Mouse (Mus musculus) liver, embryonic 16.5 days (tissue): ENCODE results near the gene Tsga10. TPM values are rescaled to one million over a fixed set of nuclear protein-coding genes. Genes with fewer than 3 reads are reported as not detected.

Experiments used
- ATAC-seq: fragments of 200-750 bp; cut with Nextera tagmentation; 2 replicates; pipeline ENCODE4 v1.8.0; 2017; ENCODE audit warnings: low read depth, mild to moderate bottlenecking, moderate number of reproducible peaks, moderate library complexity
- H3K27ac ChIP-seq: fragments of 300-500 bp; sonication (generic); 2 replicates; pipeline ENCODE4 v1.5.1; 2014; ENCODE audit warnings: mild to moderate bottlenecking, low read length
- H3K27me3 ChIP-seq: fragments of 300-500 bp; sonication (generic); 2 replicates; pipeline ENCODE4 v1.6.1; 2014; ENCODE audit warnings: low read depth, low read length, mixed read lengths; ENCODE audit not compliant: control insufficient read depth, insufficient read depth
- H3K36me3 ChIP-seq: fragments of 300-500 bp; sonication (generic); 2 replicates; pipeline ENCODE4 v1.6.1; 2014; ENCODE audit warnings: mild to moderate bottlenecking; ENCODE audit not compliant: control insufficient read depth, insufficient read depth
- H3K4me1 ChIP-seq: fragments of 300-500 bp; sonication (generic); 2 replicates; pipeline ENCODE4 v1.6.1; 2014; ENCODE audit warnings: low read depth, low read length, mixed read lengths; ENCODE audit not compliant: control insufficient read depth
- H3K4me2 ChIP-seq: fragments of 300-500 bp; sonication (generic); 2 replicates; pipeline ENCODE4 v1.6.1; 2014; ENCODE audit warnings: low read depth, low read length, mixed read lengths
- H3K4me3 ChIP-seq: fragments of 300-500 bp; sonication (generic); 2 replicates; pipeline ENCODE4 v1.5.1; 2014; ENCODE audit warnings: low read depth, mild to moderate bottlenecking, low read length
- H3K9ac ChIP-seq: fragments of 300-500 bp; sonication (generic); 2 replicates; pipeline ENCODE4 v1.6.1; 2014; ENCODE audit warnings: low read depth, low read length
- H3K9me3 ChIP-seq: fragments of 300-500 bp; sonication (generic); replicated peaks from 2 replicates; pipeline ENCODE4 v1.6.1; 2016; ENCODE audit warnings: low read length; ENCODE audit not compliant: control insufficient read depth
- WGBS: fragments of 180-500 bp; shearing (Covaris S2); extraction: QIAGEN DNeasy Blood & Tissue Kit; methylation state at CpG from one replicate; pipeline ENCODE4 v1.1.7; 2014; ENCODE audit not compliant: insufficient replicate concordance; 5-methylcytosine and 5-hydroxymethylcytosine counted together
- polyA plus RNA-seq: library from polyadenylated mRNA; unstranded; fragments of >200 nt; fragmentation: Nextera tagmentation; extraction: Ambion mirVana; gene quantifications from 2 replicates; pipeline ENCODE4 v1.2.1, GENCODE M21; 2015

Gene Tsga10
- polyA plus RNA-seq, 1 experiment from 2014 or later: 1.1 TPM

DNA sequence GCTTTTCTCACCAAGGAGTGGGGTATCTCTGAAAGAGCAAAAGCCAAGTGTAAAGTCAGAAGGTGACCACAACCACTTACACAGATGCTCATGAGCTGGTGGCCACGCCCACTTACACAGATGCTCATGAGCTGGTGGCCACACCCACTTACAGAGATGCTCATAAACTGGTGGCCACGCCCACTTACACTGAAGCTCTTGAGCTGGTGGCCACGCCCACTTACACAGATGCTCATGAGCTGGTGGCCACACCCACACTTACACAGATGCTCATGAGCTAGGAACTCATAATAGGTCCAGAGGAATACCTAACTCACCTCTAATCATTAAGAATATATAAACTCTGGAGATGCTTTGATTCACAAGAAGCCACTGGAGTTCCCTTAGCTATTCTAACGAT is 18.2 kb upstream of the Tsga10 start:
- WGBS: 45% methylated on average over 4 of the region's 4 CpGs
- H3K4me2 ChIP-seq: no peak overlapping the region
- no peak overlapping the region for H3K27ac ChIP-seq
- no peak overlapping the region for H3K4me3 ChIP-seq
- H3K9me3 ChIP-seq: no peaks in the 10 kb centered on the region
- peaks cover 23% of the 10 kb centered on the region for H3K36me3 ChIP-seq
- H3K27me3 ChIP-seq: no peaks in the 10 kb centered on the region
- peak; percentile 41 for ATAC-seq
- peaks cover 18% of the 10 kb centered on the region for H3K4me1 ChIP-seq
- H3K9ac ChIP-seq: no peak overlapping the region

DNA sequence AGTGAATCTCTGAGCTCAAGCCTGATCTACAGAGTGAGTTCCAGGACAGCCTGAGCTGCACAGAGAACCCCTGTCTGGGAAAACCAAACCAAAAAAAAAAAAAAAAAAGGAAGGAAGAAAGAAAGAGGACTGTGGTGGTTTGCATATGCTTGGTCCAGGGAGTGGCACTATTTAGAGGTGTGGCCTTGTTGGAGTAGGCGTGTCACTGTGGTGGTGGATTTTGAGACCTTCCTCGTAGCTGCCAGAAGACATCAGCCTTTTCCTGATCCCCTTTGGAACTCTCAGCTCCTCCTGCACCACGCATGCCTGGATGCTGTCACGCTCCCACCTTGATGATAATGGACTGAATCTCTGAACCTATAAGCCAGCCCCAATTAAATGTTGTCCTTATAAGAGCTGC is 17.2 kb upstream of the Tsga10 start:
- H3K4me2 ChIP-seq: no peak overlapping the region
- no peak overlapping the region for H3K27ac ChIP-seq
- H3K9ac ChIP-seq: no peak overlapping the region
- no peaks in the 10 kb centered on the region for H3K27me3 ChIP-seq
- no peak overlapping the region for H3K4me3 ChIP-seq
- H3K36me3 ChIP-seq: peaks cover 28% of the 10 kb centered on the region
- peaks cover 12% of the 10 kb centered on the region for H3K4me1 ChIP-seq
- ATAC-seq: no peak
- WGBS: 88% methylated on average over 4 of the region's 4 CpGs
- H3K9me3 ChIP-seq: no peaks in the 10 kb centered on the region

DNA sequence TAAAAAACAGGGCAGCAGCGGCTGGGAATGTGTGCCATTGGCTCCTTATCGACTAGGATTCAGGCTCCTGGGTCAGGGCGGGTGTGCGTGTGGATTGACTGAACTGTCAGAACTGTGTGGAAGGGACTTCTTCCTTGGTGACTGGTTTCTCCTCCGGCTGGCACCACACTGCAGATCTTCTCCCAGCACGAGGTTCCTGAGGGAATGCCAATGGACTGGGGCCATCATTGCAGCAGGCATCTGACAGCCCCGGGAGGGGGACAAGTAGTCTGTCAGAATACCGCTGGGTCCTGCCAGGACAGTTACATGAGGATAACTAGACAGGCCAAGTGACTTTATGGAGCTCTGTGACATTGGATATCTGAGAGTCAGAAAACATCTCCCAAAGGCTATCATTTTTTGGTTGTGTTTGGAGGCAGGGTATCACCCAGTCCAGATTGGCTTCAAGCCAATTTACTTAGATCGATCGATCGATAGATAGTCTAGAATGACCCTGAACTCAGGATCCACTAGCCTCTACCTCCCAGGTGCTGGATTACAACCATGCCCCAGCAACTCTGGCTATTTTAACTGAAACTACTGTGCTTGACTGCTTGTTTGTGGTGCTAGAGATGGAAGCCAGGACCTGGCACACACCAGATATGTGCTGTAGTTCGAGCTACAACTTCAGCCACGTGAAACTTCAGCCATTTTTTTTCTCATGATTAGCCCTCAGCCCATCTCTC is 11.7 kb upstream of the Tsga10 start:
- Histone ChIP-seq H3K4me2 (no peak overlapping the region), H3K27me3 (no peaks in the 10 kb centered on the region), H3K9ac (no peak overlapping the region), H3K27ac (no peak overlapping the region), H3K4me3 (no peak overlapping the region), H3K4me1 (peaks cover 3% of the 10 kb centered on the region), H3K9me3 (peaks cover 3% of the 10 kb centered on the region; the same call in 1 of the 2 replicates), H3K36me3 (peaks cover 32% of the 10 kb centered on the region)
- WGBS: 82% methylated on average over 13 of the region's 13 CpGs
- no peak for ATAC-seq

DNA sequence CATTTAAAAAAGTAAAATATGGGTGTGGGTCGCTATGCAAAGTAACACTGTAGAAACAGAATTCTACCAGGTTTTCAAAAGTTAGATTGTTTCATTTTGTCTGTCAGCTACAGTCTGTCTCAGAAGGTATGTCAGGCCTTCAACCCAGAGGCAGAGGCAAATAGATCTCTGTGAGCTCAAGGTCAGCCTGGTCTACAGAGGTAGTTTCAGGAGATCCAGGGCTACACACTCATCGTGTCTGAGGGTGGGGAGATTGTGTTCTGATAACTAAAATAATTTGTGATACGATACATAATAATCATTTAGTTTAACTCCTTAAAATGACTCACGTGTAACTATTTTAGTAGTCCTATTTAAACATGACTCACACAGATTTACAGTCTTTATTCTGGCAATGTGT is 6.9 kb upstream of the Tsga10 start:
- no peak for ATAC-seq
- Histone ChIP-seq H3K9ac (no peak overlapping the region), H3K4me1 (peaks cover 12% of the 10 kb centered on the region), H3K27me3 (no peaks in the 10 kb centered on the region), H3K9me3 (peaks cover 3% of the 10 kb centered on the region; the same call in 1 of the 2 replicates), H3K27ac (no peak overlapping the region), H3K36me3 (peaks cover 13% of the 10 kb centered on the region), H3K4me3 (peak overlapping the region; percentile 68; the same call in 1 of the 2 replicates), H3K4me2 (peak overlapping the region; percentile 84)
- 55% methylated on average over 4 of the region's 4 CpGs for WGBS

DNA sequence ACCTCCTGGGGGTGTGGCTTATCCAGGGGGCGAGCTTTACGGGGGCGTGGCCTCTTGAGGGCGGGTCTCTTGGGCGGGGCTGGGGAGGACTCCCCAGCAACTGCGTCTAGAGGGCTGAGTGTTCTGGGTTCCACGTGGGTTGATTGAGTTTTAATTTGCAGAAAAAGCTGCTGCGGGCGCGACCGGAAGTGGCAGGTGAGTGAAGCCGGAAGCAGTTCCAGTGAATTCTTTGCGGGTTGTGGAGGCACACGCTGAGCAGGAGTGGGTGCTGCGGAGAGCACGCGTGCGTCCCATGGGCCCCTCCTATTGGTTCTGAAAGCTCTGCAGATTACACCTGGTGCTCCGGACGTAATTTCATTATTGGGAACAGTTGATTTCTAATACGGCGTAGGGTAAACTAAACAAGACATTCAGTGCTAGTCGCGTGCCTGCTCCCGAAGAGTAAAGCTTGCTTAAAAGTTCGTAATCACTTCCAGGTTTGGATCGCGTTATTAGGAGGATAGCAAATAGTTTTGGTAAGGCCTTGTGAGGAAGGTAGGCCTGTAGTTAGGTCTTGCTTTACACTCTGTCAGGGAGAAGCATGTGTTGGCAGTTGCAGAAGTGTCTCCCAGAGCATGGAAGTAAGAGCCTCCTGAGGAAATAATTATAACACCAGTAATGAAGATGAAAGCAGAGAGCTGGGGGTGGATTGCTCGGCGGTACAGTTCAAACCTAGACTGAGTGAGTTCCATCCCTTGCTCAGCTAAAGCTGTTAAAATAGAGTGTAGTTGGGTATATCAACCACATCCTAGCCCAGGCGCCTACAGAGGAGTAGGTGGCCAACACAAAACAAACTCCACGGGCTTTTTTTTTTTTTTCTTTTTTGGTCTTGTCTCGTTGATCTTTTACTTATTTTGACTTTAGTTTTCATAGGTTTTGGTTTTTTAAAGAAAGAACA is 6.2 kb upstream of the Tsga10 start:
- Histone ChIP-seq H3K9ac (peak overlapping the region; percentile 59), H3K4me1 (peaks cover 12% of the 10 kb centered on the region), H3K27ac (peak overlapping the region; percentile 79), H3K36me3 (peaks cover 13% of the 10 kb centered on the region), H3K9me3 (peaks cover 3% of the 10 kb centered on the region; the same call in 1 of the 2 replicates), H3K27me3 (no peaks in the 10 kb centered on the region), H3K4me3 (peak overlapping the region; percentile 68), H3K4me2 (peak overlapping the region; percentile 84)
- peak; percentile 88 for ATAC-seq
- 2% methylated on average over 33 of the region's 33 CpGs for WGBS

DNA sequence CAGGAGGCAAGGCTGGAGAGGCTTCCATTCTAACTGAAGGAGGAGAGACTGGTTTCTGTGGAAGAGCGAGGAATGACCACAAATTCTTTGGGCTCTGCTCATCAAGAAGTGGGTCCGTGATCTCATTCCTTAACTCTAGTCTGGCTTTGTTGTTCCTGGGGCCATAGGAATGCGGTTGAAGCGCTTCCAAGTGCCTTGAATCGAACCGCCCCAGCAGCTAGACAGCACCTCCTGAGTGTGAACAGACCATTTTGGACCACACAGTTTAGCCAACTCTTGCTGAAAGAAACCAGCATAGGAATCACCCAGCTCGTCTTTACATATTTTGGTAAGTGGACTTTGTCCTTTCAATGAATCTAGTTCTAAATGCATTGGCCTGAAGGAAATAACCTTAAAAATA is 5.5 kb upstream of the Tsga10 start, which contains the start of gene Lipt1:
Gene Lipt1, plus strand, starts transcription at position 35 of the 400 bp plus-strand sequence.
- Histone ChIP-seq H3K4me2 (peak within 1 kb of the TSS; percentile 84), H3K36me3 (peaks cover 13% of the 10 kb centered on the region), H3K4me3 (peak within 1 kb of the TSS; percentile 68), H3K27ac (peak within 1 kb of the TSS; percentile 79), H3K9ac (peak within 1 kb of the TSS; percentile 59), H3K27me3 (no peaks in the 10 kb centered on the region), H3K9me3 (peaks cover 3% of the 10 kb centered on the region; the same call in 1 of the 2 replicates), H3K4me1 (peaks cover 12% of the 10 kb centered on the region)
- 0 out of 2 replicates have a peak, but pooled peaks have one; percentile 25 for ATAC-seq
- 13% methylated on average over 7 of the region's 7 CpGs for WGBS

DNA sequence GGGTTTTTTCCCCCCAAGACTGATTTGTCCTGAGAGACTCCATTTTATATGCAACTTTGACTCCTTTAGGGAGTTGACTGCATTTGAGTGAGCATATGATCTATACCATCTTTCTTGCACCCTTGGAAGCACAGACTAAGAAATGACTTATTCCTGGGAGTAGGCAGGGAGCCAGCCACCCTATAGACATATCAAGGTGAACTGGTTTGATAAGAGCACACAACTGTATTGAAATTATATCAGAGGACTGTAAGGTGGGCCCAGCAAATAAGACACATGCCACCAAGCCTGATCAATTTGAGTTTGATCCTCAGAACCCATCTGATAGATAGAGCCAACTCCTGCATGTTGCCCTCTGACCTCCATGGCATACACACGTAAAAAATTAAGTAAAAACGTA is 3.1 kb upstream of the Tsga10 start:
- H3K4me3 ChIP-seq: no peak overlapping the region
- peaks cover 21% of the 10 kb centered on the region for H3K4me1 ChIP-seq
- H3K9ac ChIP-seq: no peak overlapping the region
- H3K4me2 ChIP-seq: no peak overlapping the region
- no peaks in the 10 kb centered on the region for H3K36me3 ChIP-seq
- 24% methylated on average over 2 of the region's 2 CpGs for WGBS
- no peaks in the 10 kb centered on the region for H3K27me3 ChIP-seq
- ATAC-seq: no peak
- no peaks in the 10 kb centered on the region for H3K9me3 ChIP-seq
- no peak overlapping the region for H3K27ac ChIP-seq

DNA sequence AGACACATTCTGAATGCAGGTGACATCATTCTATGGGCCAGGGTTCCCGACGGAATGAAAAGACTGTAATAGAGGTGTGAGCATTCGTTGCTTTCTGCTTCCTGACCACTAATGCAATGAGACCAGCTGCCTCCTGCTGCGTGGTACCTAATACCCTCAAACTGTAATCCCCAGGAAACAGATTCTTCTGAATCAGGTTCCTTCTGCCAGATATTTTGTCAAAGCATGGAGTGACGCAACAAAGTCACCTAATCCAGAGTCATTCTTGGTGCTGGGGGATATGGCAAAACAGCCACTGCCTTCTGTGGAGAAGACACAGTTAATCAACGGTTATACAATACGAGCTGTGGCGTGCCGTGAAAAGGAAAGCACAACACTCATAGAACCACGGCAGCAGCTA is 2.4 kb upstream of the Tsga10 start:
- WGBS: 35% methylated on average over 10 of the region's 10 CpGs
- peak overlapping the region; percentile 18; the same call in 1 of the 2 replicates for H3K4me2 ChIP-seq
- ATAC-seq: no peak
- no peaks in the 10 kb centered on the region for H3K9me3 ChIP-seq
- H3K27ac ChIP-seq: no peak overlapping the region
- H3K4me1 ChIP-seq: peaks cover 21% of the 10 kb centered on the region
- H3K9ac ChIP-seq: no peak overlapping the region
- no peak overlapping the region for H3K4me3 ChIP-seq
- H3K36me3 ChIP-seq: no peaks in the 10 kb centered on the region
- no peaks in the 10 kb centered on the region for H3K27me3 ChIP-seq
